Mouse (Mus musculus) neural tube, embryonic 14.5 days (tissue): Measurements from ENCODE around the gene Gm37240. TPM values are rescaled to one million over a fixed set of nuclear protein-coding genes. Genes with fewer than 3 reads are reported as not detected.

Experiments
- ATAC-seq: fragments of 200-750 bp; cut with Nextera tagmentation; 2 replicates; pipeline ENCODE4 v1.8.0; 2017; ENCODE audit warnings: low read depth, mild to moderate bottlenecking, moderate TSS enrichment, moderate library complexity
- H3K27ac ChIP-seq: fragments of 300-500 bp; sonication (generic); 2 replicates; pipeline ENCODE4 v1.5.1; 2014; ENCODE audit warnings: low read depth, mild to moderate bottlenecking, control low read depth, low read length, moderate library complexity, mixed read lengths
- H3K27me3 ChIP-seq: fragments of 300-500 bp; sonication (generic); 2 replicates; pipeline ENCODE4 v1.6.1; 2014; ENCODE audit warnings: low read length; ENCODE audit not compliant: control insufficient read depth, insufficient read depth
- H3K36me3 ChIP-seq: fragments of 300-500 bp; sonication (generic); 2 replicates; pipeline ENCODE4 v1.6.1; 2014; ENCODE audit warnings: low read length, mixed read lengths; ENCODE audit not compliant: control insufficient read depth, insufficient read depth
- H3K4me1 ChIP-seq: fragments of 300-500 bp; sonication (generic); 2 replicates; pipeline ENCODE4 v1.6.1; 2014; ENCODE audit warnings: low read length; ENCODE audit not compliant: control insufficient read depth, insufficient read depth
- H3K4me2 ChIP-seq: fragments of 300-500 bp; sonication (generic); 2 replicates; pipeline ENCODE4 v1.6.1; 2014; ENCODE audit warnings: mild to moderate bottlenecking, low read depth, low read length, control low read depth
- H3K4me3 ChIP-seq: fragments of 300-500 bp; sonication (generic); 2 replicates; pipeline ENCODE4 v1.5.1; 2014; ENCODE audit warnings: low read depth, low read length, control low read depth, mixed read lengths
- H3K9ac ChIP-seq: fragments of 300-500 bp; sonication (generic); replicated peaks from 2 replicates; pipeline ENCODE4 v1.6.1; 2014; ENCODE audit warnings: low read depth, mild to moderate bottlenecking, control low read depth, low read length, mixed read lengths
- H3K9me3 ChIP-seq: fragments of 300-500 bp; sonication (generic); 2 replicates; pipeline ENCODE4 v1.6.1; 2016; ENCODE audit warnings: low read length; ENCODE audit not compliant: control insufficient read depth
- WGBS: fragments of 180-500 bp; shearing (Covaris S2); extraction: QIAGEN DNeasy Blood & Tissue Kit; methylation state at CpG from one replicate; pipeline ENCODE4 v1.1.7; 2014; 5-methylcytosine and 5-hydroxymethylcytosine counted together
- polyA plus RNA-seq: library from polyadenylated mRNA; unstranded; fragments of >200 nt; fragmentation: Nextera tagmentation; extraction: Ambion mirVana; gene quantifications from 2 replicates; pipeline ENCODE4 v1.2.1, GENCODE M21; 2014

Gene Gm37240
- polyA plus RNA-seq, 1 experiment from 2014 or later: not detected

- H3K36me3 ChIP-seq: no peaks in the 10 kb centered on the region
- no peak for ATAC-seq
- H3K4me1 ChIP-seq: no peaks in the 10 kb centered on the region
- no peaks in the 10 kb centered on the region for H3K27me3 ChIP-seq
- H3K4me2 ChIP-seq: no peak overlapping the region
- 40% methylated on average over 6 of the region's 6 CpGs for WGBS
- H3K9ac ChIP-seq: no peak overlapping the region
- no peak overlapping the region for H3K4me3 ChIP-seq
- no peak overlapping the region for H3K27ac ChIP-seq
- H3K9me3 ChIP-seq: no peaks in the 10 kb centered on the region
Observed at GRCm38 (mm10) chr3:85859311-85859710, 28.0 kb downstream of the Gm37240 start.

DNA sequence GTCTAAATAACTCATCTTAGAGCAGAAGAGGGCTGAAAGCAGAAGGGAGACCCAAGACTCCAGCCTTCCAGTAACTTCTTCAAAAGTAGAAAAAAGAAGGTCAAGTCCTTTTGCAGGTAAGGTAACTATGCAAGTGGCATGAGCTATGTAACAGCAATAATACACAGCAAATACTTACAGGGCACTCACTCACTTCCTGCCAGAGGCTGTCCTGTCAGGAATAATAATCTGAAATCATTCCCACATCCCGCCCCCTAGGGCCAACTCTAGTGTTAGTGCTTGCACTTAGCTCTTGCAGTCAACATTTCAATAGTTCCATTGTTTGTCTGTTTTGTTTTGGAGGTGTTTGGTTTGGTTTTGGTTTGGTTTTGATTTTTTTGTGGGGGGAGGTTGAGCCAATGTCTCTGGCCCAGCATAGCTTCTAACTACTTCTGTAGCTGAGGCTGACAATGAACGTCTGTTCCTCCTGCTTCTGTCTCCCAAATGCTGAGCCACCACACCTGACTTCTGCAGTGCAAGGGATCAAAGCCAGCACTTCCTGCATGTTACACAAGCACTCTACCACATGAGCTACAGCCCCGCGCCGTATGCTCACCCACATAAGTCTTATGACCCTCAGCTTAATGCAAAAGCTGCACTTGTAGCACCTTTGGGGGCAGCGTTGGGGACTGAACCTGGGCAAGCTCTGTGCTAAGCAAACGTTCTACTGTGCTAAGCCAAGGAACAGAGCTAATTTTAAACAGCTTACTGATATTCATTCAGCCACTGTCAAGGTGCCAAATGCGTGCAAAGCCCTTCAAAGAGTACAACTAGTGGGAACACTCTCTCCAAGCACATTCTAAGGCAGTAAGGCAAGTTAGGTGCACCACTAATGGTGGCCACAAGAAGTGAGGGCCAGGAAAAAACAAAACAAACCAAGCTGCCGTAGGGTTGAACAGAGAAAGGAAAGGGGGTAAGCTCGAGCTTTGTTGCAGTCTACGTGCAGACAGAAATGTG is 28.9 kb downstream of the Gm37240 start:
- WGBS: 79% methylated on average over 11 of the region's 11 CpGs
- H3K27me3 ChIP-seq: no peaks in the 10 kb centered on the region
- no peak overlapping the region for H3K9ac ChIP-seq
- no peak overlapping the region for H3K4me3 ChIP-seq
- H3K36me3 ChIP-seq: no peaks in the 10 kb centered on the region
- H3K27ac ChIP-seq: no peak overlapping the region
- no peak overlapping the region for H3K4me2 ChIP-seq
- no peak for ATAC-seq
- H3K9me3 ChIP-seq: no peaks in the 10 kb centered on the region
- H3K4me1 ChIP-seq: no peaks in the 10 kb centered on the region

DNA sequence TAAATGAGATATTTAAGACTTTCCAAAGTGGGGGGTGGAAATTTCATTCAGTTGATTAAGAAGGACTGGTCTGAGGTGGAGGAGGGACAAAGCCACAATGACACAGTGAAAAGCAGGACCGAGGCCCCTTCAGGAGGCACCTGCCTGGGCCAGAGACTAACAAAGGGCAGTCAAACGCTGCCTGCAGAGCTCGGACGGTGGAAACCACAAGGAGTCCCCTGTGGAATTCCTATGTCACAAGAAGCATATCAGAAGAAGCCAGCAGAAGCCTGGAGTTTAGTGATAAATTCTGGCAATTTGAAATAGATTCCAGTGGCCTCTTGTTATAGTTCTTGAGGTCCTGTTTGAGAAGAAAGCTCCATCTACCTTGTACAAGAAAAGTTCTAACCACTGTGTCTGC is 30.2 kb downstream of the Gm37240 start:
- H3K36me3 ChIP-seq: no peaks in the 10 kb centered on the region
- H3K27me3 ChIP-seq: no peaks in the 10 kb centered on the region
- no peak overlapping the region for H3K27ac ChIP-seq
- ATAC-seq: no peak
- no peaks in the 10 kb centered on the region for H3K4me1 ChIP-seq
- 21% methylated on average over 4 of the region's 4 CpGs for WGBS
- H3K9me3 ChIP-seq: no peaks in the 10 kb centered on the region
- H3K4me2 ChIP-seq: no peak overlapping the region
- H3K4me3 ChIP-seq: no peak overlapping the region
- no peak overlapping the region for H3K9ac ChIP-seq

GRCm38 (mm10) chr3:85855947-85856346 is 31.4 kb downstream of the Gm37240 start:
- no peak overlapping the region for H3K27ac ChIP-seq
- no peaks in the 10 kb centered on the region for H3K4me1 ChIP-seq
- H3K36me3 ChIP-seq: no peaks in the 10 kb centered on the region
- no peak overlapping the region for H3K9ac ChIP-seq
- no peaks in the 10 kb centered on the region for H3K9me3 ChIP-seq
- no peak for ATAC-seq
- WGBS: 91% methylated on average over 5 of the region's 5 CpGs
- no peak overlapping the region for H3K4me2 ChIP-seq
- H3K4me3 ChIP-seq: no peak overlapping the region
- H3K27me3 ChIP-seq: no peaks in the 10 kb centered on the region

GRCm38 (mm10) chr3:85855043-85855442 is 32.3 kb downstream of the Gm37240 start:
- no peaks in the 10 kb centered on the region for H3K36me3 ChIP-seq
- 88% methylated on average over 3 of the region's 3 CpGs for WGBS
- H3K27ac ChIP-seq: no peak overlapping the region
- no peak overlapping the region for H3K9ac ChIP-seq
- H3K4me1 ChIP-seq: no peaks in the 10 kb centered on the region
- no peak for ATAC-seq
- H3K4me3 ChIP-seq: no peak overlapping the region
- H3K27me3 ChIP-seq: no peaks in the 10 kb centered on the region
- no peaks in the 10 kb centered on the region for H3K9me3 ChIP-seq
- H3K4me2 ChIP-seq: no peak overlapping the region

DNA sequence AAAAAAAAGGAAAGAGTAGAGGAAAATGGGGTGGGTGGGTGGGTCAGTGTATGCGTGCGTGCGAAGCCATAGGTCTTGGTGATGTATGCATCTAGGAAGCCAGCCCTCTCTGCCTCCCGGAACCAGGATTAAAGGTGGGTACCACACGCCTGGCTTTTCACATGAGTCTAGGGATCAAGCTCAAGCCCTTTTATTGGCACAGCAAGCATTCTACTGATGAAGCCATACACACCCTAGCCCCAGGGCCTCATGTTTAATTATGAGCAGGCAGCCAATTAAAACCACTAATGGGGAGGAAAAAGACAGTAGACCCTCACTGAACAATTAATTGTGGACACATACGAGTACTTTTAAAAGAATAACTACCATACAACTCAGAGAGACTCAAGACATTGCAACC is 33.2 kb downstream of the Gm37240 start:
- Histone ChIP-seq H3K36me3 (no peaks in the 10 kb centered on the region), H3K4me1 (no peaks in the 10 kb centered on the region), H3K9ac (no peak overlapping the region), H3K9me3 (no peaks in the 10 kb centered on the region), H3K27me3 (no peaks in the 10 kb centered on the region), H3K4me3 (no peak overlapping the region), H3K4me2 (no peak overlapping the region), H3K27ac (no peak overlapping the region)
- 79% methylated on average over 6 of the region's 6 CpGs for WGBS
- no peak for ATAC-seq

DNA sequence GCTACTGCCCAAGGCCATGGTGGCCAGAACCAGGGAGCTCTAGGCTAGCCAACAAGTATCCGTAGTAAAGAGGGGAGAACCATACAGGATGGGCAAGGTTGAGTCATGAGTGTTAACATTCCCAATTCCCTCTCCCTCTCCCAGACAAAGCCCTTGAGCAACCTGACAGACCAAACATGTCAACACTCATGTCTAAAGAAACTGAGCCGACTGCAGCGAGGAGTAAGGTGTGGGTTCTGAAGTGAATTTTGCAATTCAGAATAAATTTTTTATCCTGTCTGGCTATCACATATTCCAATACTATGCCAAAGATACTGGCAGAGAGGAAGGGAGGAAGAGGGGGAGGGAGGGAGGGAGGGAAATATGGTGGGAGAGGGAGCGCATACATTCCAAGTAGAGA is 33.6 kb downstream of the Gm37240 start:
- ATAC-seq: no peak
- Histone ChIP-seq H3K9me3 (no peaks in the 10 kb centered on the region), H3K27ac (no peak overlapping the region), H3K4me1 (no peaks in the 10 kb centered on the region), H3K9ac (no peak overlapping the region), H3K4me3 (no peak overlapping the region), H3K4me2 (no peak overlapping the region), H3K27me3 (no peaks in the 10 kb centered on the region), H3K36me3 (no peaks in the 10 kb centered on the region)
- WGBS: 92% methylated on average over 4 of the region's 4 CpGs

GRCm38 (mm10) chr3:85850079-85850478 is 37.2 kb downstream of the Gm37240 start:
- H3K9ac ChIP-seq: no peak overlapping the region
- H3K4me3 ChIP-seq: no peak overlapping the region
- no peak overlapping the region for H3K4me2 ChIP-seq
- no peaks in the 10 kb centered on the region for H3K9me3 ChIP-seq
- H3K4me1 ChIP-seq: no peaks in the 10 kb centered on the region
- WGBS: 88% methylated on average over 1 of the region's 1 CpGs
- ATAC-seq: no peak
- no peaks in the 10 kb centered on the region for H3K27me3 ChIP-seq
- H3K27ac ChIP-seq: no peak overlapping the region
- H3K36me3 ChIP-seq: no peaks in the 10 kb centered on the region

DNA sequence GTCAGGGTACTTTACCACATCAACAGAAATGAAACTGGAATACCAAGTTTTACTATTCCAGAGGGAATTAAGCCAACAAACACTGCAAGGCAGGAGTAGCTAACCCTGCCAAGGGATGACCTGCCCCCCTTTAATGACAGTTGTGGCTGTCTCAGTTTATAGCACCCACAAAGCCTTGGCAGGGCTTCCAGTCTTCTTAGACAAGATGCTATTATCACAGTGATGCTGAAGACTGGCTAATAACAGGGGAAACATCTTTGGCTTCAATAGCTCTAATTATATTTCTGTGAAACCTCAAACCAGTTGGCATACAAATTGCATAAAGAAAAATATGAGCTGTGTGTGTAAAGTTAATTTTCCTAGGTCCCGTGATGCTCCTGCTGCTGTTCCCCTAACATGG is 41.0 kb downstream of the Gm37240 start:
- Histone ChIP-seq H3K4me3 (no peak overlapping the region), H3K4me1 (no peaks in the 10 kb centered on the region), H3K27me3 (no peaks in the 10 kb centered on the region), H3K27ac (no peak overlapping the region), H3K9me3 (no peaks in the 10 kb centered on the region), H3K9ac (no peak overlapping the region), H3K36me3 (no peaks in the 10 kb centered on the region), H3K4me2 (no peak overlapping the region)
- 82% methylated on average over 1 of the region's 1 CpGs for WGBS
- no peak for ATAC-seq
